Mouse (Mus musculus) neural tube, embryonic 11.5 days (tissue): ENCODE measurements around the gene Qtrt1. TPM values are rescaled to one million over a fixed set of nuclear protein-coding genes. Genes with fewer than 3 reads are reported as not detected.

Experiments used
- ATAC-seq: fragments of 200-750 bp; cut with Nextera tagmentation; 2 replicates; pipeline ENCODE4 v1.8.0; 2017; ENCODE audit warnings: moderate number of reproducible peaks, mild to moderate bottlenecking, moderate TSS enrichment, moderate library complexity; ENCODE audit not compliant: insufficient read depth, low FRiP score, low TSS enrichment
- DNase-seq: peaks from one replicate; pipeline ENCODE4 v3.0.0-alpha.2; 2015; ENCODE audit warnings: low spot score
- H3K27ac ChIP-seq: fragments of 300-500 bp; sonication (generic); 2 replicates; pipeline ENCODE4 v1.5.1; 2014; ENCODE audit warnings: low read depth, mild to moderate bottlenecking, low read length
- H3K27me3 ChIP-seq: fragments of 300-500 bp; sonication (generic); 2 replicates; pipeline ENCODE4 v1.6.1; 2014; ENCODE audit warnings: mild to moderate bottlenecking, low read length, mixed read lengths; ENCODE audit not compliant: control insufficient read depth, insufficient read depth
- H3K36me3 ChIP-seq: fragments of 300-500 bp; sonication (generic); 2 replicates; pipeline ENCODE4 v1.6.1; 2014; ENCODE audit warnings: mild to moderate bottlenecking, low read length, moderate library complexity, mixed read lengths; ENCODE audit not compliant: control insufficient read depth, insufficient read depth
- H3K4me1 ChIP-seq: fragments of 300-500 bp; sonication (generic); 2 replicates; pipeline ENCODE4 v1.6.1; 2014; ENCODE audit warnings: low read length, mixed read lengths; ENCODE audit not compliant: control insufficient read depth, insufficient read depth
- H3K4me2 ChIP-seq: fragments of 300-500 bp; sonication (generic); 2 replicates; pipeline ENCODE4 v1.6.1; 2014; ENCODE audit warnings: low read depth, mild to moderate bottlenecking, moderate library complexity
- H3K4me3 ChIP-seq: fragments of 300-500 bp; sonication (generic); 2 replicates; pipeline ENCODE4 v1.5.1; 2014; ENCODE audit warnings: low read depth, low read length
- H3K9ac ChIP-seq: fragments of 300-500 bp; sonication (generic); 2 replicates; pipeline ENCODE4 v1.6.1; 2014; ENCODE audit warnings: mild to moderate bottlenecking, low read length
- H3K9me3 ChIP-seq: fragments of 300-500 bp; sonication (generic); 2 replicates; pipeline ENCODE4 v1.6.1; 2016; ENCODE audit warnings: low read length; ENCODE audit not compliant: control insufficient read depth
- WGBS: fragments of 180-500 bp; shearing (Covaris S2); extraction: QIAGEN DNeasy Blood & Tissue Kit; methylation state at CpG from one replicate; pipeline ENCODE4 v1.1.7; 2014; 5-methylcytosine and 5-hydroxymethylcytosine counted together
- polyA plus RNA-seq: library from polyadenylated mRNA; unstranded; fragments of >200 nt; fragmentation: Nextera tagmentation; extraction: Ambion mirVana; gene quantifications from 2 replicates; pipeline ENCODE4 v1.2.1, GENCODE M21; 2014

Qtrt1 gene
- polyA plus RNA-seq, 1 experiment from 2014 or later = 51.8 TPM

DNA sequence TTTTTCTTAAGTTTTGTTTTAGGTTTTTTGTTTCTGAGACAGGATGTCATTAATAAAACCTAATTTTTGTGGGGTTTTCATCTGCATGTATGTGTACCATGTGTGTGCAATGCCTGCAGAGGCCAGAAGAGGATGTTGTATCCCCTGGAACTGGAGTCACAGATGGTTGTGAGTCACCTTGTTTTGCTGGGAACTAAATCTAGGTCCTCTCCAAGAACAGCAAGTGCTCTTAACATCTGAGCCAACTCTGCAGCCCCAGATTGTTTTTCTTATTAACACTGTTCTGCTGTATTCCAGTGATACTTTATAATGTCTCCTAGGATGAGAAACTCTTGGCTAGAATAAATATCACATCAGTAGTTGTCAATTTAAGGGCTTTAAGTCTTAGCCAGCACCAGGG, 30.8 kb upstream of the Qtrt1 start:
- H3K4me1 ChIP-seq = no peaks in the 10 kb centered on the region
- DNase-seq = no peak
- no peak overlapping the region for H3K9ac ChIP-seq

DNA sequence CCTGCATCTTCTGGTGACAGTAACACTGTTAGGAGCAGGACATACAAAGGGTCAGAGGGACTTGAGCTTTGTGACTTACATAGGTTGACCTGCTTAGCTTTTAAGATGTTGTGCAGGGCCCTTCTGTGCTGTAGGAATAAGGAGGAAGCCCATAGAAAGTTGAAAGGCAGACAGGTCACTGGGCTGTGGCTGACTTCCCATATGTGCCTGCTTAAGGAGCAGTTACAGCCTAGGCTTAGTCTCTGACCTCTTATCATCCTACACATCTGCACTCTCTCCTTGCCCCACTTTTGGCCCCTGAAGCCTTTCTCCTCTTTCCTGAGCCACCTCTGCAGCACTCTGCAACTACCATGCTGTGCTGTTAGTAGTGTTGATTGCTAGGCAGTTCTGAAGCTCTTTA, 27.7 kb upstream of the Qtrt1 start:
- ATAC-seq = no peak
- no peak for DNase-seq
- no peak overlapping the region for H3K4me2 ChIP-seq

More for the DNA sequence above, 30.8 kb upstream of the Qtrt1 start:
- no peaks in the 10 kb centered on the region for H3K27me3 ChIP-seq
- ATAC-seq = no peak
- no peak overlapping the region for H3K27ac ChIP-seq
- H3K4me2 ChIP-seq = no peak overlapping the region
- H3K36me3 ChIP-seq = no peaks in the 10 kb centered on the region
- H3K9me3 ChIP-seq = no peaks in the 10 kb centered on the region
- H3K4me3 ChIP-seq = no peak overlapping the region

DNA sequence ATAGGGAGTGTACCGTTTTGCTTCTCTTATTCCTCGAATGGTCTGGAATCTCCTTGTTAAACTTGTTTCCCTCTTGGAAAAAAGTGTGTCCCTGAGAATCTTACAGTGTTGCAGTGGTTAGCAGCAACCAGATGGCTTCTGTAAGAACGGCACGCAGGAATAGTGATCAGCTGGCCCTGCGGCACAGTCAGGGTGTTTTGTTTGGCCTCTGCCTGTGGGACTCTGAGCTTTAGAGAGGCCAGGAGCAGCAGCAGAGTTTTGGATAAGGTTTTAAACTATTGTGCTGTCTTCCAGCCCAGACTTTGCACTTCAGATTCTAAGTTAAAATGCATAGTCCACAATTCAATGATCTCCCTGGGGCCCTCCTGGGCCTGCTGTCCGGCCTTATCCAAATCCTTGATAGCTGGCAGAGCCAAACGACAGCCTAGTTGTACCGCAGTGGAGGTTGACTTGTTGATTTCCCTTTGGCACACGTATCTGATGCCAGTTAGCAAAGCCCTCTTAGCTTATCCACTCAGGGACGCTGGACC, 18.9 kb upstream of the Qtrt1 start:
- no peaks in the 10 kb centered on the region for H3K4me1 ChIP-seq
- no peak overlapping the region for H3K4me2 ChIP-seq
- ATAC-seq (no peak), DNase-seq (no peak)
- H3K36me3 ChIP-seq = peaks cover 42% of the 10 kb centered on the region
- H3K9ac ChIP-seq = no peak overlapping the region
- no peak overlapping the region for H3K4me3 ChIP-seq
- WGBS = 94% methylated on average over 10 of the region's 10 CpGs
- no peaks in the 10 kb centered on the region for H3K9me3 ChIP-seq
- H3K27ac ChIP-seq = no peak overlapping the region
- no peaks in the 10 kb centered on the region for H3K27me3 ChIP-seq

More for the DNA sequence above, 27.7 kb upstream of the Qtrt1 start:
- no peaks in the 10 kb centered on the region for H3K27me3 ChIP-seq
- H3K9ac ChIP-seq = no peak overlapping the region
- no peak overlapping the region for H3K27ac ChIP-seq
- no peaks in the 10 kb centered on the region for H3K4me1 ChIP-seq
- H3K4me3 ChIP-seq = no peak overlapping the region
- H3K9me3 ChIP-seq = no peaks in the 10 kb centered on the region
- H3K36me3 ChIP-seq = no peaks in the 10 kb centered on the region

DNA sequence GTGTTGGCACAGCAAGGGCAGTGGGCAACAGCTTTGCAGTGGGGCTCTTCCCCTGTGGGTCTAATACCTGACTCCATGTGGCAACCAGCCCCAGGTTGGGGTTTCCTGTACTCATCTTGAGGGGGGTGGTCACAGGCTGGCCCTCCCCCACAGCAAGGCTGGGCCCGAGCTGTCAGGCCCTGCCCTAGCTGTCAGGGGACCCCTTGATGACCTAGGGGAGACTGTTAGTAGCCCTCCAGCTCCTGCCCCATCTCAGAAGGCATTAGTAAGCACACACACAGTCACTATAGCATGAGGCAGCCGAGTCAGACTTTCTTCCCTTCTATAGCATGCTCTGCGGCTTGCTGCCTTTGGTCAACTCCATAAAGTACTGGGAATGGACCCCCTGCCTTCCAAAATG, 15.9 kb upstream of the Qtrt1 start:
- 89% methylated on average over 3 of the region's 3 CpGs for WGBS
- Histone ChIP-seq H3K4me1 (no peaks in the 10 kb centered on the region), H3K4me3 (no peak overlapping the region), H3K9ac (no peak overlapping the region), H3K27ac (no peak overlapping the region), H3K9me3 (no peaks in the 10 kb centered on the region), H3K36me3 (peaks cover 44% of the 10 kb centered on the region), H3K4me2 (no peak overlapping the region), H3K27me3 (no peaks in the 10 kb centered on the region)
- DNase-seq (no peak), ATAC-seq (no peak)

DNA sequence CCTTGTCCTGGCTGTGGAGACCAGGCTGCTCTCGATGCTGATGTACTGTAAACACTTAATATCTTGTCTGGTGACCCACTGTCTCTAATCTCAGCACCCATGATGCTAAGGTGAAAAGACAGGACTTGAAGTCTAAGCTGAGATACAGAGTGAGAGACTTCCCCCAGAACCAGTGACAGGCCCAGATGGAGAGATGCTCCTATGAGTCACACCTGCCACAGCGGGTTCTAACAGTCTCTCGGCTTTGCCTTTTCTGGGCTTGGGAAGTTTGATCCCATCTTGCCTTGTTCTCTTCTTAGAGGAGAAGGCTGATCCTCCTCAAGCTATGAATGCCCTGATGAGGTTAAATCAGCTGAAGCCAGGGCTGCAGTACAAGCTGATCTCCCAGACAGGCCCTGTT, 14.5 kb upstream of the Qtrt1 start:
- Histone ChIP-seq H3K27ac (no peak overlapping the region), H3K27me3 (no peaks in the 10 kb centered on the region), H3K9ac (no peak overlapping the region), H3K9me3 (no peaks in the 10 kb centered on the region), H3K36me3 (peaks cover 45% of the 10 kb centered on the region), H3K4me1 (no peaks in the 10 kb centered on the region), H3K4me3 (no peak overlapping the region), H3K4me2 (no peak overlapping the region)
- WGBS = 97% methylated on average over 3 of the region's 3 CpGs
- DNase-seq (no peak), ATAC-seq (no peak)

DNA sequence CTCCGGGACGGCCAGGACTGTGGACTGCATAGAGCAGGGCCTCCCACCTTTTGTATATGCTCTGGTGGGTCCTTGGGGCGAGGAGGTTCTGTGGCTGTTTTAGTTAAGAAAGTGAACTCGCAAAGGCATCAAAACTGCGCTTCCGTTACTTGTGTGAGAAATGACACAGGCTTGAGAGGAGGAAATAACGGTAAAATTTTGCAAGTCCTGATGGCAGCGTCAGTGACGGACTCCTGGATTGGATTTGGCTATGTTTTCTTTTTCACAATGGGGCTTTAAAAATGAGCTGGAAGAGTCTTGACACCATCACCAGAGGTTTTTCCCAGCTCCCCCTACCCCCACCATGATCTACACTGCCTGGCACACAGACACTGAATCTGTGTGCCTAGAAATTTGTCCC, 10.6 kb upstream of the Qtrt1 start:
- no peak overlapping the region for H3K4me2 ChIP-seq
- ATAC-seq (no peak), DNase-seq (no peak)
- H3K9ac ChIP-seq = no peak overlapping the region
- H3K27ac ChIP-seq = no peak overlapping the region
- H3K4me1 ChIP-seq = no peaks in the 10 kb centered on the region
- no peaks in the 10 kb centered on the region for H3K9me3 ChIP-seq
- WGBS = 96% methylated on average over 9 of the region's 9 CpGs
- no peaks in the 10 kb centered on the region for H3K27me3 ChIP-seq
- H3K4me3 ChIP-seq = no peak overlapping the region
- peaks cover 47% of the 10 kb centered on the region for H3K36me3 ChIP-seq

DNA sequence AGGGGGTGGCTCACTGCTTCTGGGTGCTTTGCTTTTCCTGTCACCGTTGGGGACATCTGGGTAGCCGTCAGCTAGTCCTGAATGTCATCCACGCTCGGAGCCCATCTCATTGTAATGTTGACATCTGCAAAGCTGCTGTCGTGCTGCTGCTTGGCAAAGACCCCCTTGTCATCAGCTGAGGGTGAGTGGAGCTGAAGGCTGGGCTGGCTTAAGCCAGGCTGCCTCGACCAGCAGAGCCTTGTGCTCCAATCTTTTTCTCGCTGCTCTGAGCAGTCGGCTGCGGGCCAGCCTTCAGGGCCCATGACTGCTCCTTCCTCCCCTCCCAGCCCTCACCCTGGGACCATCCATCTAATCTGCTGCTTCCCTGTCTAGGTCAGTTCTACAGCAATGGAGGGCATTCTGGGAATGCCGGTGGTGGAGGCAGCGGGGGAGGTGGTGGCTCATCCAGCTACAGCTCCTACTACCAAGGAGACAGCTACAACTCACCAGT, 8.8 kb upstream of the Qtrt1 start:
- WGBS = 88% methylated on average over 11 of the region's 11 CpGs
- no peaks in the 10 kb centered on the region for H3K9me3 ChIP-seq
- H3K27me3 ChIP-seq = no peaks in the 10 kb centered on the region
- H3K9ac ChIP-seq = no peak overlapping the region
- H3K4me3 ChIP-seq = no peak overlapping the region
- no peaks in the 10 kb centered on the region for H3K4me1 ChIP-seq
- DNase-seq = no peak
- no peak overlapping the region for H3K4me2 ChIP-seq
- H3K36me3 ChIP-seq = peaks cover 40% of the 10 kb centered on the region
- no peak for ATAC-seq
- H3K27ac ChIP-seq = no peak overlapping the region

DNA sequence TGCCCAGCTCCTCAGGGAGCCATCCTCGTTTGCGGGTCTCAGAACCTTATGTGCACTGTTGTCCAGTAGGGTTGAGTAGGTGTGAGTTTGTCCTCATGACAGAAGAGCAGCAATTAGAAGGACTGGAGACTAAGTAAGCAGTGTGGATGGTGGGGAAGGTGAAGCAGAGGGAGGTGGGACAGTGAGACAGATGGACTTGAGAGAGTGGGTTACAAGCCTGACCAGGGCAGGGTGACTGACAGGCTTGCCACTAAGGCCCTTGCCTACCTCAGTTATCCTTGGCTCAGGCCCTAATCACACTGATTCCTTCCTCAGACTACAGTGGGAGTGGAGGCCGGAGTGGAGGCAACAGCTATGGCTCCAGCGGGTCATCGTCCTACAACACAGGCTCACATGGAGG, 7.9 kb upstream of the Qtrt1 start:
- no peak for DNase-seq
- no peak for ATAC-seq
- WGBS = 96% methylated on average over 5 of the region's 5 CpGs
- Histone ChIP-seq H3K4me2 (no peak overlapping the region), H3K36me3 (peaks cover 37% of the 10 kb centered on the region), H3K4me1 (no peaks in the 10 kb centered on the region), H3K27me3 (no peaks in the 10 kb centered on the region), H3K4me3 (no peak overlapping the region), H3K9ac (no peak overlapping the region), H3K27ac (no peak overlapping the region), H3K9me3 (no peaks in the 10 kb centered on the region)

DNA sequence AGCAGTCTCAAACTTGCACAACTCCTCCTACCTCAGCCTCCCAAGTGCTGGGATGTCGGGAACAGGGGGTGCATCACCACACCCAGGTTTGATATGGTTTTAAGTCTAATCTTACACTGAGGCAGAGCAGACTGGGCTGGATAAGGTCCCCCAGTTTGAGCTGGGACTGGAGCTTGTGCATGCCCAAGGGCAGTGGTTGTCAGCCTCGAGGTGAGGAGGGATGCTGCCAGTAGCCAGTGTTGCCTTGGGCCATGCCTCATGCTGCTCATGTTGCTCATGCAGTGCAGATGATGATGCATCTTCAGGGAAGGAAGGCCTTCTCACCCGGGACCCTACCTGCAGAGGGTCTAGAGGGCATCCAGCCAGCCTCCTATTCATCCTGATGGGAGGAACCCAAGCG, 6.1 kb upstream of the Qtrt1 start:
- Histone ChIP-seq H3K36me3 (peaks cover 32% of the 10 kb centered on the region), H3K9me3 (no peaks in the 10 kb centered on the region), H3K9ac (no peak overlapping the region), H3K27me3 (no peaks in the 10 kb centered on the region), H3K27ac (no peak overlapping the region), H3K4me1 (no peaks in the 10 kb centered on the region), H3K4me3 (no peak overlapping the region), H3K4me2 (no peak overlapping the region)
- ATAC-seq = no peak
- 67% methylated on average over 4 of the region's 4 CpGs for WGBS
- DNase-seq = no peak
